Mouse (Mus musculus) CH12.LX (cell line): ENCODE measurements at regions not wholly inside any gene's neighbourhood (a gene's known extent, or its start where the extent isn't known, plus 50 kb on each side); places are given as distances from the start of the nearest gene placed in this dataset.

Experiments
- DNase-seq: peaks from one replicate; pipeline ENCODE4 v3.0.0-alpha.2; 2013; ENCODE audit errors: extremely low read depth
- H3K27ac ChIP-seq: 2 replicates; pipeline ENCODE4 v1.5.1; 2012; ENCODE audit warnings: low read depth, mild to moderate bottlenecking, control low read depth, moderate library complexity; ENCODE audit not compliant: insufficient read depth
- H3K27me3 ChIP-seq: replicated peaks from 2 replicates; pipeline ENCODE3; 2012; ENCODE audit warnings: inconsistent platforms
- H3K36me3 ChIP-seq, 2 experiments: replicated peaks in 1 of 2; 2 replicates each; pipeline versions ENCODE3 to v1.6.1; 2012; ENCODE audit warnings: inconsistent platforms in 1 of 2, low read length in 1 of 2, mild to moderate bottlenecking in 1 of 2, mixed read lengths in 1 of 2, moderate library complexity in 1 of 2; ENCODE audit not compliant: control insufficient read depth in 1 of 2, insufficient read depth in 1 of 2
- H3K4me1 ChIP-seq, 2 experiments: 2 replicates each; pipeline ENCODE4 v1.6.1; 2012; ENCODE audit warnings: inconsistent platforms in 1 of 2, moderate library complexity in 1 of 2; ENCODE audit not compliant: insufficient read depth in 2 of 2, control insufficient read depth in 1 of 2
- H3K4me2 ChIP-seq: 2 replicates; pipeline ENCODE4 v1.6.1; 2012; ENCODE audit warnings: low read depth, mild to moderate bottlenecking, control low read depth; ENCODE audit not compliant: poor library complexity, insufficient read depth, severe bottlenecking
- H3K4me3 ChIP-seq, 3 experiments: fragments of 150-350 bp in 1 of 3; sonication (generic) in 1 of 3; replicated peaks in 1 of 3; 2 replicates each; pipeline versions ENCODE3 to v1.5.1; 2011 to 2012; ENCODE audit warnings: low read depth in 2 of 3, low read length in 2 of 3, mild to moderate bottlenecking in 2 of 3, moderate library complexity in 2 of 3, control low read depth in 1 of 3, improper control_type of control experiment in 1 of 3, inconsistent platforms in 1 of 3, mixed read lengths in 1 of 3; ENCODE audit not compliant: poor library complexity in 1 of 3
- H3K79me2 ChIP-seq: replicated peaks from 2 replicates; pipeline ENCODE4 v1.6.1; 2012; ENCODE audit warnings: mild to moderate bottlenecking, moderate library complexity; ENCODE audit not compliant: control insufficient read depth, poor library complexity, insufficient read depth, severe bottlenecking; ENCODE audit errors: extremely low read depth
- H3K9ac ChIP-seq: 2 replicates; pipeline ENCODE4 v1.6.1; 2012; ENCODE audit warnings: low read depth, mild to moderate bottlenecking, control low read depth, moderate library complexity; ENCODE audit not compliant: insufficient read depth
- H3K9me3 ChIP-seq: replicated peaks from 2 replicates; pipeline ENCODE3; 2012; ENCODE audit warnings: low read length, inconsistent platforms, mixed read lengths
- CHD1 ChIP-seq: IDR thresholded peaks from 2 replicates; pipeline ENCODE4 v1.6.1; 2012; ENCODE audit warnings: low read depth, low read length, improper control_type of control experiment, inconsistent platforms
- EP300 ChIP-seq: IDR thresholded peaks from 2 replicates; pipeline ENCODE4 v1.6.1; 2011; ENCODE audit warnings: low read length, improper control_type of control experiment
- ETS1 ChIP-seq: conservative IDR thresholded peaks from 2 replicates; pipeline ENCODE4 v1.6.1; 2012; ENCODE audit warnings: low read depth, mild to moderate bottlenecking, inconsistent platforms, low read length, improper control_type of control experiment, moderate library complexity
- HCFC1 ChIP-seq: IDR thresholded peaks from 2 replicates; pipeline ENCODE4 v1.6.1; 2012; ENCODE audit warnings: low read depth, mild to moderate bottlenecking, inconsistent platforms, low read length, improper control_type of control experiment
- KAT2A ChIP-seq: IDR thresholded peaks from 2 replicates; pipeline ENCODE4 v1.6.1; 2012; ENCODE audit warnings: low read length, improper control_type of control experiment, inconsistent platforms; ENCODE audit not compliant: insufficient replicate concordance
- MAFK ChIP-seq: IDR thresholded peaks from 2 replicates; pipeline ENCODE4 v1.6.1; 2011; ENCODE audit warnings: low read length, improper control_type of control experiment; ENCODE audit not compliant: insufficient replicate concordance
- MAX ChIP-seq: IDR thresholded peaks from 2 replicates; pipeline ENCODE4 v1.6.1; 2011; ENCODE audit warnings: low read length, improper control_type of control experiment
- MEF2A ChIP-seq: IDR thresholded peaks from 2 replicates; pipeline ENCODE4 v1.6.1; 2014; ENCODE audit warnings: low read depth, mild to moderate bottlenecking, inconsistent platforms, low read length, improper control_type of control experiment, borderline replicate concordance
- MXI1 ChIP-seq: IDR thresholded peaks from 2 replicates; pipeline ENCODE4 v1.6.1; 2011; ENCODE audit warnings: mild to moderate bottlenecking, low read depth, low read length, improper control_type of control experiment
- MYC ChIP-seq: IDR thresholded peaks from 2 replicates; pipeline ENCODE4 v1.6.1; 2011; ENCODE audit warnings: low read depth, mild to moderate bottlenecking, improper control_type of control experiment, low read length
- NELFE ChIP-seq: IDR thresholded peaks from 2 replicates; pipeline ENCODE4 v1.6.1; 2011; ENCODE audit warnings: low read depth, low read length, improper control_type of control experiment
- NRF1 ChIP-seq: IDR thresholded peaks from 2 replicates; pipeline ENCODE4 v1.6.1; 2014; ENCODE audit warnings: low read depth, mild to moderate bottlenecking, inconsistent platforms, low read length, improper control_type of control experiment, moderate library complexity
- POLR2A ChIP-seq: IDR thresholded peaks from 2 replicates; pipeline ENCODE4 v1.6.1; 2011; ENCODE audit warnings: low read depth, mild to moderate bottlenecking, improper control_type of control experiment, low read length
- RAD21 ChIP-seq: IDR thresholded peaks from 2 replicates; pipeline ENCODE4 v1.6.1; 2011; ENCODE audit warnings: low read depth, mild to moderate bottlenecking, low read length, improper control_type of control experiment, moderate library complexity
- RCOR1 ChIP-seq: conservative IDR thresholded peaks from 2 replicates; pipeline ENCODE4 v1.6.1; 2012; ENCODE audit warnings: low read depth, mild to moderate bottlenecking, inconsistent platforms, low read length, improper control_type of control experiment
- SIN3A ChIP-seq: IDR thresholded peaks from 2 replicates; pipeline ENCODE4 v1.6.1; 2012; ENCODE audit warnings: low read length, improper control_type of control experiment, inconsistent platforms
- ZMIZ1 ChIP-seq: IDR thresholded peaks from 2 replicates; pipeline ENCODE4 v1.6.1; 2012; ENCODE audit warnings: low read depth, mild to moderate bottlenecking, inconsistent platforms, low read length, improper control_type of control experiment
- ZNF384 ChIP-seq: IDR thresholded peaks from 2 replicates; pipeline ENCODE4 v1.6.1; 2012; ENCODE audit warnings: low read depth, low read length, improper control_type of control experiment, inconsistent platforms
- dilution Hi-C: fragments of 300-500 bp; cut with MboI; formaldehyde crosslinking; loops from 2 replicates; pipeline ENCODE4 v1.14.3; 2020; ENCODE audit warnings: low sequenced_read_pairs; ENCODE audit not compliant: extremely low pct_unique_long_range_greater_than_20kb, extremely low pct_ligation_motif_present
- in situ Hi-C: fragments of 300-500 bp; cut with MboI; formaldehyde crosslinking; loops from 3 replicates; pipeline ENCODE4 v1.14.3; 2019; ENCODE audit warnings: low sequenced_read_pairs, low pct_ligation_motif_present, low pct_unique_long_range_greater_than_20kb, mixed read lengths

- H3K36me3 ChIP-seq, result no peaks in the 10 kb centered on the region
- no peaks in the 10 kb centered on the region for H3K27me3 ChIP-seq
- H3K9ac ChIP-seq, result no peak overlapping the region
- TF ChIP-seq ETS1 (no peak), MYC (no peak), KAT2A (no peak), MAFK (no peak), MAX (no peak), CHD1 (no peak), MXI1 (no peak), POLR2A (no peak), RAD21 (no peak), NELFE (no peak), MEF2A (no peak), RCOR1 (no peak), HCFC1 (no peak), ZNF384 (no peak), SIN3A (no peak), ZMIZ1 (no peak), NRF1 (no peak)
- TF ChIP-seq, all 38 proteins: peak for 0
- no peaks in the 10 kb centered on the region for H3K79me2 ChIP-seq
- no peak overlapping the region for H3K27ac ChIP-seq
- H3K4me1 ChIP-seq, result peaks cover 6 to 42% of the 10 kb centered on the region in 2 experiments; a peak in 3 of 4 replicates
- in situ Hi-C loops (loop anchor here (25.0 kb wide), 1 partner anchor 320 kb away; no protein-coding TSS in a partner anchor), dilution Hi-C loops (no loop called here)
- no peak overlapping the region for H3K4me3 ChIP-seq
- peaks cover 8% of the 10 kb centered on the region for H3K9me3 ChIP-seq
- DNase-seq, result no peak
- no peak overlapping the region for H3K4me2 ChIP-seq
These were observed 97.8 kb upstream of the Ercc6l2 start for GRCm38 (mm10) chr13:63717249-63717648.

- Histone ChIP-seq H3K4me2 (no peak overlapping the region), H3K27me3 (no peaks in the 10 kb centered on the region), H3K36me3 (no peaks in the 10 kb centered on the region), H3K79me2 (no peaks in the 10 kb centered on the region), H3K4me3 (no peak overlapping the region), H3K27ac (no peak overlapping the region), H3K4me1 (peaks cover 6 to 42% of the 10 kb centered on the region in 2 experiments; a peak in 3 of 4 replicates), H3K9me3 (no peaks in the 10 kb centered on the region), H3K9ac (no peak overlapping the region)
- dilution Hi-C loops (no loop called here), in situ Hi-C loops (loop anchor here (25.0 kb wide), 1 partner anchor 319 kb away; no protein-coding TSS in a partner anchor)
- TF ChIP-seq EP300 (no peak), RCOR1 (no peak)
- no peak for DNase-seq
These were observed 96.3 kb upstream of the Ercc6l2 start for GRCm38 (mm10) chr13:63718782-63719181.
